Comparison of ENCODE assay signal across 28 mouse cellular contexts in genomic region chr19:14437226-14437625, GRCm38 (mm10).
DNase-seq lines count a peak whose midpoint lies in the region; ATAC-seq and TF ChIP-seq lines count a peak whose summit lies in the region.
"Had no signal": no experiment of that assay in that cellular context is flagged by ENCODE, and none has a peak within 500 bp of the region (broad histone marks: within the 10 kb centered on the region; RNA-seq: fewer than 3 reads in every experiment).

No protein-coding gene starts in this region.

- TF ChIP-seq CTCF in brain, embryonic 14.5 days (IDR thresholded peaks at IDR 0.05; ENCODE audit: borderline replicate concordance, extremely low read depth, insufficient read depth, insufficient read length), result no peak

- TF ChIP-seq POLR2A in brain, embryonic 14.5 days (IDR thresholded peaks at IDR 0.05; ENCODE audit: borderline replicate concordance, extremely low read depth, insufficient read depth, insufficient read length, poor library complexity, severe bottlenecking), result no peak

- H3K9me3 ChIP-seq in intestine, embryonic 15.5 days, result no peaks in the 10 kb centered on the region
- H3K9me3 ChIP-seq in intestine, embryonic 16.5 days (ENCODE audit: control insufficient read depth, low read length), result no peaks in the 10 kb centered on the region
- H3K9me3 ChIP-seq in midbrain, embryonic 14.5 days (ENCODE audit: control insufficient read depth, low read length), result no peaks in the 10 kb centered on the region
- H3K9me3 ChIP-seq in midbrain, embryonic 16.5 days (replicated peaks; ENCODE audit: control insufficient read depth, low read length, poor library complexity, severe bottlenecking), result no peaks in the 10 kb centered on the region
- H3K9me3 ChIP-seq: embryonic facial prominence, embryonic 12.5 days; embryonic facial prominence, embryonic 15.5 days; G1E; heart, embryonic 10.5 days; heart, embryonic 13.5 days had no signal

- no peaks in the 10 kb centered on the region for H3K4me1 ChIP-seq in intestine, embryonic 15.5 days (replicated peaks)
- H3K4me1 ChIP-seq in intestine, embryonic 16.5 days (ENCODE audit: control insufficient read depth, insufficient read depth, low read length), result no peaks in the 10 kb centered on the region
- H3K4me1 ChIP-seq in midbrain, embryonic 14.5 days (ENCODE audit: control insufficient read depth, insufficient read depth, low read length), result peaks cover 13% of the 10 kb centered on the region; the same call in 1 of the 2 replicates
- H3K4me1 ChIP-seq in midbrain, embryonic 16.5 days (ENCODE audit: control insufficient read depth, insufficient read depth, low read length), result peaks cover 6% of the 10 kb centered on the region; the same call in 1 of the 2 replicates
- H3K4me1 ChIP-seq: embryonic facial prominence, embryonic 12.5 days; embryonic facial prominence, embryonic 15.5 days had no signal

- DNase-seq in midbrain, embryonic 14.5 days, result peak; percentile 29
- DNase-seq in brain, embryonic 14.5 days (ENCODE audit: low read depth), result peak; percentile 52
- no peak for DNase-seq in thymus, postnatal 14 days
- DNase-seq: adrenal gland, adult 2 months; adrenal gland, postnatal 14 days; cerebellum, adult 18-20 months; cerebellum, adult 9-10 months; cerebellum, postnatal 25 days; forebrain, postnatal 0 days; gastrocnemius, adult 2 months; gastrocnemius, postnatal 14 days; heart, adult 18-20 months; heart, postnatal 14 days; heart, postnatal 4 days had no signal

- H3K9ac ChIP-seq in intestine, embryonic 15.5 days, result no peak overlapping the region
- H3K9ac ChIP-seq in intestine, embryonic 16.5 days (ENCODE audit: low read depth, low read length), result no peak overlapping the region
- H3K9ac ChIP-seq in midbrain, embryonic 14.5 days (replicated peaks; ENCODE audit: low read length), result no peak overlapping the region
- H3K9ac ChIP-seq in midbrain, embryonic 16.5 days (ENCODE audit: low read depth, low read length), result no peak overlapping the region
- H3K9ac ChIP-seq: embryonic facial prominence, embryonic 12.5 days; embryonic facial prominence, embryonic 15.5 days; forebrain, postnatal 0 days; heart, embryonic 13.5 days; hindbrain, embryonic 14.5 days had no signal

- no peak overlapping the region for H3K27ac ChIP-seq in intestine, embryonic 15.5 days
- H3K27ac ChIP-seq in intestine, embryonic 16.5 days (ENCODE audit: low read length), result no peak overlapping the region
- no peak overlapping the region for H3K27ac ChIP-seq in midbrain, embryonic 14.5 days (replicated peaks; ENCODE audit: low read depth, low read length)
- H3K27ac ChIP-seq in midbrain, embryonic 16.5 days (ENCODE audit: low read length), result no peak overlapping the region
- H3K27ac ChIP-seq: embryonic facial prominence, embryonic 12.5 days; embryonic facial prominence, embryonic 15.5 days; gastrocnemius, adult 2 months; heart, embryonic 10.5 days; heart, embryonic 13.5 days; hindbrain, embryonic 14.5 days had no signal

- WGBS in intestine, embryonic 15.5 days, result 78% methylated on average over 7 of the region's 7 CpGs
- WGBS in intestine, embryonic 16.5 days, result 77% methylated on average over 7 of the region's 7 CpGs
- WGBS in midbrain, embryonic 14.5 days, result 36% methylated on average over 7 of the region's 7 CpGs
- WGBS in midbrain, embryonic 16.5 days, result 50% methylated on average over 7 of the region's 7 CpGs

- H3K4me3 ChIP-seq in intestine, embryonic 15.5 days (replicated peaks), result no peak overlapping the region
- H3K4me3 ChIP-seq in intestine, embryonic 16.5 days (ENCODE audit: low read length), result no peak overlapping the region
- no peak overlapping the region for H3K4me3 ChIP-seq in midbrain, embryonic 14.5 days (replicated peaks; ENCODE audit: low read depth, low read length)
- H3K4me3 ChIP-seq in midbrain, embryonic 16.5 days (ENCODE audit: low read depth, low read length), result no peak overlapping the region
- H3K4me3 ChIP-seq: embryonic facial prominence, embryonic 12.5 days; embryonic facial prominence, embryonic 15.5 days; gastrocnemius, adult 2 months; heart, embryonic 10.5 days; heart, embryonic 13.5 days had no signal

- H3K27me3 ChIP-seq in intestine, embryonic 15.5 days (replicated peaks), result no peaks in the 10 kb centered on the region
- H3K27me3 ChIP-seq in intestine, embryonic 16.5 days (replicated peaks; ENCODE audit: control insufficient read depth, insufficient read depth, low read length), result no peaks in the 10 kb centered on the region
- H3K27me3 ChIP-seq in midbrain, embryonic 14.5 days (ENCODE audit: control insufficient read depth, insufficient read depth, low read length), result no peaks in the 10 kb centered on the region
- H3K27me3 ChIP-seq in midbrain, embryonic 16.5 days (ENCODE audit: control insufficient read depth, insufficient read depth, low read depth, low read length), result no peaks in the 10 kb centered on the region
- H3K27me3 ChIP-seq: CH12.LX; embryonic facial prominence, embryonic 12.5 days; embryonic facial prominence, embryonic 15.5 days had no signal

- peak; percentile 31; the same call in 1 of the 2 replicates for ATAC-seq in intestine, embryonic 15.5 days
- no peak for ATAC-seq in intestine, embryonic 16.5 days
- no peak for ATAC-seq in midbrain, embryonic 14.5 days (ENCODE audit: low FRiP score, low TSS enrichment)
- no peak for ATAC-seq in midbrain, embryonic 16.5 days
- ATAC-seq: forebrain, embryonic 14.5 days; forebrain, postnatal 0 days; hindbrain, postnatal 0 days; inflammation-experienced regulatory T-cells, adult 6 months; Patski had no signal

- H3K4me2 ChIP-seq in intestine, embryonic 15.5 days (replicated peaks), result no peak overlapping the region
- H3K4me2 ChIP-seq in intestine, embryonic 16.5 days (ENCODE audit: low read depth, low read length), result no peak overlapping the region
- H3K4me2 ChIP-seq in midbrain, embryonic 14.5 days (ENCODE audit: low read length), result no peak overlapping the region
- no peak overlapping the region for H3K4me2 ChIP-seq in midbrain, embryonic 16.5 days (ENCODE audit: low read length)
- H3K4me2 ChIP-seq: embryonic facial prominence, embryonic 12.5 days; embryonic facial prominence, embryonic 15.5 days; heart, embryonic 13.5 days; hindbrain, embryonic 14.5 days had no signal

- H3K36me3 ChIP-seq in intestine, embryonic 15.5 days, result no peaks in the 10 kb centered on the region
- H3K36me3 ChIP-seq in intestine, embryonic 16.5 days (ENCODE audit: control insufficient read depth, insufficient read depth, low read length), result no peaks in the 10 kb centered on the region
- no peaks in the 10 kb centered on the region for H3K36me3 ChIP-seq in midbrain, embryonic 14.5 days (ENCODE audit: control insufficient read depth, insufficient read depth, low read length)
- H3K36me3 ChIP-seq in midbrain, embryonic 16.5 days (ENCODE audit: control insufficient read depth, insufficient read depth, low read length), result no peaks in the 10 kb centered on the region
- H3K36me3 ChIP-seq: embryonic facial prominence, embryonic 12.5 days; embryonic facial prominence, embryonic 15.5 days; G1E; heart, embryonic 10.5 days; heart, embryonic 13.5 days had no signal
